Mouse (Mus musculus): Measurements from ENCODE around the gene Nipa2.

Nipa2 gene

GRCm38 (mm10) chr7:55962004-55962908 is at the start of gene Nipa2:
Gene Nipa2 (minus strand): TSS chr7:55962476.
- peak; percentile 95 for DNase-seq

- DNase-seq = no peak
These were observed 48.7 kb upstream of the Nipa2 start for GRCm38 (mm10) chr7:56011018-56011333.

GRCm38 (mm10) chr7:56010318-56011017 is 48.2 kb upstream of the Nipa2 start:
- DNase-seq = no peak

- no peak for DNase-seq
These were observed 36.7 kb upstream of the Nipa2 start for GRCm38 (mm10) chr7:55998997-55999396.

GRCm38 (mm10) chr7:55995013-55995412 is 32.7 kb upstream of the Nipa2 start:
- no peak for DNase-seq

GRCm38 (mm10) chr7:55991858-55992257 is 29.6 kb upstream of the Nipa2 start:
- DNase-seq = no peak

- DNase-seq = no peak
These were observed 28.9 kb upstream of the Nipa2 start for GRCm38 (mm10) chr7:55991129-55991528.

GRCm38 (mm10) chr7:55986526-55987214 is 24.4 kb upstream of the Nipa2 start:
- peak; percentile 88 for DNase-seq

- DNase-seq = no peak
These were observed 22.5 kb upstream of the Nipa2 start for GRCm38 (mm10) chr7:55984754-55985153.

GRCm38 (mm10) chr7:55983107-55983506 is 20.8 kb upstream of the Nipa2 start:
- DNase-seq = peak; percentile 7

- DNase-seq = no peak
These were observed 19.9 kb upstream of the Nipa2 start for GRCm38 (mm10) chr7:55982010-55982700.

GRCm38 (mm10) chr7:55981511-55981910 is 19.2 kb upstream of the Nipa2 start:
- DNase-seq = no peak

- no peak for DNase-seq
These were observed 12.2 kb upstream of the Nipa2 start for GRCm38 (mm10) chr7:55974429-55974828.

GRCm38 (mm10) chr7:55969415-55969814 is 7.1 kb upstream of the Nipa2 start:
- DNase-seq = no peak

GRCm38 (mm10) chr7:55968258-55968901 is 6.1 kb upstream of the Nipa2 start:
- peak; percentile 13 for DNase-seq

GRCm38 (mm10) chr7:55966866-55967460 is 4.7 kb upstream of the Nipa2 start:
- no peak for DNase-seq

- no peak for DNase-seq
These were observed 1.8 kb downstream of the Nipa2 start for GRCm38 (mm10) chr7:55960506-55960905.

GRCm38 (mm10) chr7:55959801-55960200 is 2.5 kb downstream of the Nipa2 start:
- DNase-seq = no peak

- DNase-seq = no peak
These were observed 4.4 kb downstream of the Nipa2 start for GRCm38 (mm10) chr7:55957916-55958315.

GRCm38 (mm10) chr7:55957178-55957577 is 5.1 kb downstream of the Nipa2 start:
- no peak for DNase-seq

GRCm38 (mm10) chr7:55956054-55956453 is 6.2 kb downstream of the Nipa2 start:
- DNase-seq = no peak

- no peak for DNase-seq
These were observed 23.9 kb downstream of the Nipa2 start for GRCm38 (mm10) chr7:55938341-55938740.

All from lung, postnatal 14 days (tissue).